Mouse (Mus musculus) liver, embryonic 14.5 days (tissue): ENCODE data around the gene Smpd1. TPM values are rescaled to one million over a fixed set of nuclear protein-coding genes. Genes with fewer than 3 reads are reported as not detected.

Experiments used
- ATAC-seq: fragments of 200-750 bp; cut with Nextera tagmentation; 2 replicates; pipeline ENCODE4 v1.8.0; 2017; ENCODE audit warnings: moderate number of reproducible peaks, mild to moderate bottlenecking, moderate library complexity; ENCODE audit not compliant: insufficient read depth
- DNase-seq, 3 experiments: peaks; one replicate each; pipeline ENCODE4 v3.0.0-alpha.2; 2012 to 2013; ENCODE audit warnings: low read depth in 3 of 3, low spot score in 3 of 3
- H3K27ac ChIP-seq: fragments of 300-500 bp; sonication (generic); 2 replicates; pipeline ENCODE4 v1.5.1; 2014; ENCODE audit warnings: moderate library complexity, mild to moderate bottlenecking, control low read depth, inconsistent platforms
- H3K27me3 ChIP-seq: fragments of 300-500 bp; sonication (generic); 2 replicates; pipeline ENCODE4 v1.6.1; 2014; ENCODE audit warnings: mild to moderate bottlenecking, low read length, moderate library complexity; ENCODE audit not compliant: control insufficient read depth, insufficient read depth
- H3K36me3 ChIP-seq: fragments of 300-500 bp; sonication (generic); replicated peaks from 2 replicates; pipeline ENCODE4 v1.6.1; 2014; ENCODE audit warnings: low read depth; ENCODE audit not compliant: control insufficient read depth, insufficient read depth
- H3K4me1 ChIP-seq, 2 experiments: fragments of 200-500 bp in 1 of 2; fragments of 300-500 bp in 1 of 2; sonication (generic) in 1 of 2; replicated peaks; 2 replicates each; pipeline ENCODE4 v1.6.1; 2012 to 2014; ENCODE audit warnings: antibody characterized with exemption in 1 of 2, inconsistent platforms in 1 of 2, low read length in 1 of 2; ENCODE audit not compliant: control insufficient read depth in 2 of 2, insufficient read depth in 2 of 2
- H3K4me2 ChIP-seq: fragments of 300-500 bp; sonication (generic); 2 replicates; pipeline ENCODE4 v1.6.1; 2014; ENCODE audit warnings: low read depth, mild to moderate bottlenecking, control low read depth, moderate library complexity
- H3K4me3 ChIP-seq, 2 experiments: fragments of 200-500 bp in 1 of 2; fragments of 300-500 bp in 1 of 2; sonication (generic) in 1 of 2; 2 replicates each; pipeline ENCODE4 v1.5.1; 2012 to 2014; ENCODE audit warnings: low read depth in 2 of 2, low read length in 2 of 2, mild to moderate bottlenecking in 2 of 2, control low read depth in 1 of 2, inconsistent platforms in 1 of 2, moderate library complexity in 1 of 2; ENCODE audit not compliant: insufficient read depth in 1 of 2
- H3K9ac ChIP-seq: fragments of 300-500 bp; sonication (generic); replicated peaks from 2 replicates; pipeline ENCODE4 v1.6.1; 2014; ENCODE audit warnings: mild to moderate bottlenecking, control low read depth, moderate library complexity
- H3K9me3 ChIP-seq: fragments of 300-500 bp; sonication (generic); 2 replicates; pipeline ENCODE4 v1.6.1; 2016; ENCODE audit warnings: low read length, mixed read lengths; ENCODE audit not compliant: control insufficient read depth
- CTCF ChIP-seq: IDR thresholded peaks from 2 replicates; pipeline ENCODE4 v1.5.1; 2016; ENCODE audit warnings: antibody characterized with exemption, low read depth, control low read depth
- EP300 ChIP-seq: IDR thresholded peaks from 2 replicates; pipeline ENCODE4 v1.6.1; 2016; ENCODE audit warnings: antibody characterized with exemption, low read depth
- WGBS: fragments of 180-500 bp; shearing (Covaris S2); extraction: QIAGEN DNeasy Blood & Tissue Kit; methylation state at CpG from one replicate; pipeline ENCODE4 v1.1.7; 2014; ENCODE audit not compliant: insufficient replicate concordance; 5-methylcytosine and 5-hydroxymethylcytosine counted together
- polyA plus RNA-seq, 2 experiments: library from polyadenylated mRNA; depleted of rRNA in 1 of 2; stranded (reverse) in 1 of 2; unstranded in 1 of 2; fragments of >200 nt; fragmentation: Nextera tagmentation in 1 of 2; extraction: Ambion mirVana in 1 of 2; gene quantifications; 2 replicates each; pipeline versions ENCODE4 v1.2.1 to v1.2.3; 2012 to 2014

Smpd1 gene
- polyA plus RNA-seq, 2 experiments = 9.3 to 22.3 TPM

GRCm38 (mm10) chr7:105568988-105569471, 14.9 kb downstream of the Smpd1 start:
- WGBS = 26% methylated on average over 6 of the region's 6 CpGs
- H3K27ac ChIP-seq = no peak overlapping the region
- ATAC-seq = no peak
- H3K9me3 ChIP-seq = no peaks in the 10 kb centered on the region
- H3K9ac ChIP-seq = no peak overlapping the region
- H3K36me3 ChIP-seq = no peaks in the 10 kb centered on the region
- TF ChIP-seq CTCF (no peak), EP300 (no peak)
- no peak overlapping the region for H3K4me3 ChIP-seq
- no peaks in the 10 kb centered on the region for H3K4me1 ChIP-seq
- DNase-seq = no peak
- H3K27me3 ChIP-seq = no peaks in the 10 kb centered on the region
- no peak overlapping the region for H3K4me2 ChIP-seq

GRCm38 (mm10) chr7:105569512-105570496, 15.6 kb downstream of the Smpd1 start:
- no peak overlapping the region for H3K4me3 ChIP-seq
- no peak overlapping the region for H3K9ac ChIP-seq
- H3K27me3 ChIP-seq = no peaks in the 10 kb centered on the region
- no peak overlapping the region for H3K4me2 ChIP-seq
- H3K36me3 ChIP-seq = no peaks in the 10 kb centered on the region
- TF ChIP-seq CTCF = no peak
- TF ChIP-seq EP300 = no peak
- H3K9me3 ChIP-seq = no peaks in the 10 kb centered on the region
- DNase-seq (no peak), ATAC-seq (no peak)
- H3K27ac ChIP-seq = no peak overlapping the region
- no peaks in the 10 kb centered on the region for H3K4me1 ChIP-seq
- 49% methylated on average over 12 of the region's 12 CpGs for WGBS

- no peaks in the 10 kb centered on the region for H3K36me3 ChIP-seq
- no peak for DNase-seq
- no peaks in the 10 kb centered on the region for H3K9me3 ChIP-seq
- no peaks in the 10 kb centered on the region for H3K4me1 ChIP-seq
- H3K9ac ChIP-seq = no peak overlapping the region
- no peaks in the 10 kb centered on the region for H3K27me3 ChIP-seq
- WGBS = 55% methylated on average over 4 of the region's 4 CpGs
- no peak overlapping the region for H3K4me2 ChIP-seq
- no peak overlapping the region for H3K4me3 ChIP-seq
- TF ChIP-seq EP300 = no peak
- TF ChIP-seq CTCF = no peak
- H3K27ac ChIP-seq = no peak overlapping the region
- ATAC-seq = no peak
Measured at GRCm38 (mm10) chr7:105570756-105571155, 16.6 kb downstream of the Smpd1 start.

- ATAC-seq (no peak), DNase-seq (no peak)
- H3K4me3 ChIP-seq = no peak overlapping the region
- H3K4me2 ChIP-seq = no peak overlapping the region
- H3K9ac ChIP-seq = no peak overlapping the region
- no peak for TF ChIP-seq EP300
- TF ChIP-seq CTCF = no peak
- no peaks in the 10 kb centered on the region for H3K27me3 ChIP-seq
- 72% methylated on average over 8 of the region's 8 CpGs for WGBS
- no peaks in the 10 kb centered on the region for H3K9me3 ChIP-seq
- H3K4me1 ChIP-seq = no peaks in the 10 kb centered on the region
- H3K36me3 ChIP-seq = no peaks in the 10 kb centered on the region
- no peak overlapping the region for H3K27ac ChIP-seq
Measured at GRCm38 (mm10) chr7:105572949-105573348, 18.8 kb downstream of the Smpd1 start.

- H3K36me3 ChIP-seq = no peaks in the 10 kb centered on the region
- no peaks in the 10 kb centered on the region for H3K9me3 ChIP-seq
- ATAC-seq (no peak), DNase-seq (no peak)
- no peak overlapping the region for H3K4me2 ChIP-seq
- H3K27ac ChIP-seq = no peak overlapping the region
- WGBS = 59% methylated on average over 4 of the region's 4 CpGs
- no peaks in the 10 kb centered on the region for H3K27me3 ChIP-seq
- H3K4me3 ChIP-seq = no peak overlapping the region
- TF ChIP-seq EP300 (no peak), CTCF (no peak)
- H3K4me1 ChIP-seq = no peaks in the 10 kb centered on the region
- no peak overlapping the region for H3K9ac ChIP-seq
Measured at GRCm38 (mm10) chr7:105574537-105574936, 20.4 kb downstream of the Smpd1 start.
